Mouse (Mus musculus): ENCODE measurements around the gene Bzw2.

- no peak for TF ChIP-seq POLR2A (IDR thresholded peaks at IDR 0.05; ENCODE audit: control insufficient read depth, extremely low read depth, insufficient read depth, low read length, poor library complexity)
- TF ChIP-seq CTCF (IDR thresholded peaks at IDR 0.05; ENCODE audit: borderline replicate concordance, control insufficient read depth, extremely low read depth, insufficient read depth, low read length, poor library complexity): no peak
Observed at GRCm38 (mm10) chr12:36047593-36047992, 110.3 kb downstream of the Bzw2 start.
